Mouse (Mus musculus): ENCODE measurements around the gene H2-Aa.

DNA sequence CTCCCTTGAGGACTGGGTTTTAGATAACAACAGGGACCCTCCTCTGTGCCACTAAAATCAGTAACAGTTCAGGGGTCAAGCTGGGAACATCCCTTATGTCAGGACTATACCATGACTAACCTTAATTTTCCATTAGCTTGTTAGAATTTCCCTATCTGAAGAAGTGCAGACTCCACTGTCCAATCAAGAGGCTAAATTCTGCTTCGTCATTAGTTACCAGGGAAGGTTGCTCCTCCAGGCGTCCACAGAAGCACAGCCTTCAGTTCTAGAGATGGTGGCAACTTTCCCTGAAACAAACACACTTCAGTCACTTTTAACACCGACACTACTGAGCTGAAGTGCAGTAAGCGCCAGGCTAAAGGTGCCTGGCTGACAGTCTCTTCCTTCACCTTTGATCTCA lies 17.1 kb upstream of the H2-Aa start:
- TF ChIP-seq CTCF (IDR thresholded peaks at IDR 0.05; ENCODE audit: borderline replicate concordance, insufficient read depth, low read depth, low read length) (no peak), POLR2A (IDR thresholded peaks at IDR 0.05; ENCODE audit: borderline replicate concordance, insufficient read depth, low read length) (no peak)

Data from cerebellum, adult 2 months (tissue).